Mouse (Mus musculus) G1E (cell line): ENCODE results near the gene Foxn1. TPM values are rescaled to one million over a fixed set of nuclear protein-coding genes. Genes with fewer than 3 reads are reported as not detected.

Source experiments
- ATAC-seq: 2 replicates; pipeline ENCODE4 v1.8.0; 2016; ENCODE audit warnings: mild to moderate bottlenecking; ENCODE audit not compliant: insufficient number of reproducible peaks, poor library complexity, low FRiP score, severe bottlenecking; ENCODE audit errors: extremely low read depth
- DNase-seq: peaks from one replicate; pipeline ENCODE4 v3.0.0; 2012; ENCODE audit warnings: low spot score
- H3K27me3 ChIP-seq: 2 replicates; pipeline ENCODE4 v1.6.1; 2012; ENCODE audit warnings: mild to moderate bottlenecking, low read length, inconsistent platforms; ENCODE audit not compliant: insufficient read depth
- H3K36me3 ChIP-seq: replicated peaks from 2 replicates; pipeline ENCODE3; 2012; ENCODE audit warnings: mild to moderate bottlenecking, inconsistent platforms
- H3K4me1 ChIP-seq: 2 replicates; pipeline ENCODE4 v1.6.1; 2012; ENCODE audit warnings: low read depth, low read length, inconsistent platforms, mixed read lengths; ENCODE audit not compliant: insufficient read depth
- H3K4me3 ChIP-seq: 2 replicates; pipeline ENCODE4 v1.5.1; 2012; ENCODE audit warnings: low read depth, mild to moderate bottlenecking, inconsistent platforms, low read length, moderate library complexity, mixed read lengths
- H3K9me3 ChIP-seq: replicated peaks from 2 replicates; pipeline ENCODE4 v1.6.1; 2012; ENCODE audit warnings: inconsistent platforms
- CTCF ChIP-seq: IDR thresholded peaks from 2 replicates; pipeline ENCODE4 v1.5.1; 2012; ENCODE audit warnings: low read depth, low read length, inconsistent platforms, mixed read lengths
- GATA1 ChIP-seq: IDR thresholded peaks from 2 replicates; pipeline ENCODE4 v1.6.1; 2012; ENCODE audit warnings: borderline replicate concordance, low read length, inconsistent platforms, mixed read lengths
- GATA2 ChIP-seq: IDR thresholded peaks from 2 replicates; pipeline ENCODE4 v1.6.1; 2012; ENCODE audit warnings: low read depth, low read length, inconsistent platforms, borderline replicate concordance
- POLR2AphosphoS5 ChIP-seq: IDR thresholded peaks from 2 replicates; pipeline ENCODE4 v1.6.1; 2012; ENCODE audit warnings: low read depth, low read length, inconsistent platforms; ENCODE audit not compliant: insufficient replicate concordance
- TAL1 ChIP-seq: conservative IDR thresholded peaks from 2 replicates; pipeline ENCODE4 v1.6.1; 2012; ENCODE audit warnings: low read depth, low read length, inconsistent platforms, mixed read lengths
- polyA plus RNA-seq: library from polyadenylated mRNA; stranded (reverse); fragments of >175 nt; gene quantifications from 2 replicates; pipeline ENCODE4 v1.2.3, GENCODE M21; 2012
- total RNA-seq, 2 experiments: library from RNA; stranded (forward) in 1 of 2; stranded (reverse) in 1 of 2; fragments of 200-1000 nt in 1 of 2; fragments of >200 nt in 1 of 2; fragmentation: Nextera tagmentation in 1 of 2; gene quantifications; 2 replicates each; pipeline ENCODE4 v1.2.3; 2014 to 2017

Gene Foxn1
- total and polyA plus RNA-seq, 3 experiments = 0.05 TPM; not detected in 2

GRCm38 (mm10) chr11:78310861-78311511 lies 75.4 kb downstream of the Foxn1 start:
- peaks cover 18% of the 10 kb centered on the region for H3K4me1 ChIP-seq
- no peak for TF ChIP-seq GATA2
- no peak for TF ChIP-seq POLR2AphosphoS5
- TF ChIP-seq GATA1 = no peak
- TF ChIP-seq TAL1 = no peak
- TF ChIP-seq CTCF = no peak
- ATAC-seq = no peak
- no peak overlapping the region for H3K4me3 ChIP-seq
- no peak for DNase-seq
- no peaks in the 10 kb centered on the region for H3K27me3 ChIP-seq
- H3K9me3 ChIP-seq = no peaks in the 10 kb centered on the region
- H3K36me3 ChIP-seq = peaks cover 89% of the 10 kb centered on the region

Other genes starting within 250 kb of the Foxn1 start
Only the 20 nearest of the 24 such genes appear.
- gene Rab34, start 198.1 kb downstream of the Foxn1 start, total RNA-seq (2014; fragmentation: Nextera tagmentation) = 0.60 TPM in 1 of 2 replicates, not detected in the other
- gene Rab34, start 198.1 kb downstream of the Foxn1 start, total RNA-seq (2017) = not detected in 2 replicates
- gene Rab34, start 198.1 kb downstream of the Foxn1 start, polyA plus RNA-seq = 0.52 and 0.95 TPM in 2 replicates
- not detected in 2 replicates for gene Proca1, start 193.2 kb downstream of the Foxn1 start, total RNA-seq (2014; fragmentation: Nextera tagmentation)
- 0.22 TPM in 1 of 2 replicates, not detected in the other for gene Proca1, start 193.2 kb downstream of the Foxn1 start, total RNA-seq (2017)
- gene Proca1, start 193.2 kb downstream of the Foxn1 start, polyA plus RNA-seq = not detected in 2 replicates
- 19.5 and 22.7 TPM in 2 replicates for gene Sdf2, start 140.8 kb downstream of the Foxn1 start, total RNA-seq (2014; fragmentation: Nextera tagmentation)
- gene Sdf2, start 140.8 kb downstream of the Foxn1 start, total RNA-seq (2017) = 31.5 and 41.4 TPM in 2 replicates
- gene Sdf2, start 140.8 kb downstream of the Foxn1 start, polyA plus RNA-seq = 2.3 and 7.8 TPM in 2 replicates
- gene Supt6, start 140.6 kb downstream of the Foxn1 start, total RNA-seq (2014; fragmentation: Nextera tagmentation) = 118 and 127 TPM in 2 replicates
- 34.5 and 44.9 TPM in 2 replicates for gene Supt6, start 140.6 kb downstream of the Foxn1 start, total RNA-seq (2017)
- gene Supt6, start 140.6 kb downstream of the Foxn1 start, polyA plus RNA-seq = 129 and 137 TPM in 2 replicates
- gene 2610507B11Rik, start 124.8 kb downstream of the Foxn1 start, total RNA-seq (2014; fragmentation: Nextera tagmentation) = 95.8 and 113 TPM in 2 replicates
- 53.9 and 55.8 TPM in 2 replicates for gene 2610507B11Rik, start 124.8 kb downstream of the Foxn1 start, total RNA-seq (2017)
- gene 2610507B11Rik, start 124.8 kb downstream of the Foxn1 start, polyA plus RNA-seq = 63.8 and 70.6 TPM in 2 replicates
- 2.5 and 3.7 TPM in 2 replicates for gene BC030499, start 95.7 kb downstream of the Foxn1 start, total RNA-seq (2014; fragmentation: Nextera tagmentation)
- gene BC030499, start 95.7 kb downstream of the Foxn1 start, total RNA-seq (2017) = 0.99 and 1.2 TPM in 2 replicates
- gene BC030499, start 95.7 kb downstream of the Foxn1 start, polyA plus RNA-seq = 0.04 TPM in 1 of 2 replicates, not detected in the other
- 70.7 and 71.3 TPM in 2 replicates for gene Spag5, start 85.0 kb downstream of the Foxn1 start, total RNA-seq (2014; fragmentation: Nextera tagmentation)
- 60.8 and 66.5 TPM in 2 replicates for gene Spag5, start 85.0 kb downstream of the Foxn1 start, total RNA-seq (2017)
- gene Spag5, start 85.0 kb downstream of the Foxn1 start, polyA plus RNA-seq = 55.3 and 77.5 TPM in 2 replicates
- gene Aldoc, start 63.6 kb downstream of the Foxn1 start, total RNA-seq (2014; fragmentation: Nextera tagmentation) = 0.83 and 4.3 TPM in 2 replicates
- gene Aldoc, start 63.6 kb downstream of the Foxn1 start, total RNA-seq (2017) = 10.2 and 12.9 TPM in 2 replicates
- 7.2 and 10.6 TPM in 2 replicates for gene Aldoc, start 63.6 kb downstream of the Foxn1 start, polyA plus RNA-seq
- gene Pigs, start 58.1 kb downstream of the Foxn1 start, total RNA-seq (2014; fragmentation: Nextera tagmentation) = 30.5 and 36.8 TPM in 2 replicates
- gene Pigs, start 58.1 kb downstream of the Foxn1 start, total RNA-seq (2017) = 13.9 and 14.1 TPM in 2 replicates
- 60.4 and 74.5 TPM in 2 replicates for gene Pigs, start 58.1 kb downstream of the Foxn1 start, polyA plus RNA-seq
- gene Unc119, start 43.1 kb downstream of the Foxn1 start, total RNA-seq (2014; fragmentation: Nextera tagmentation) = 4.3 and 6.7 TPM in 2 replicates
- 10.3 and 11.8 TPM in 2 replicates for gene Unc119, start 43.1 kb downstream of the Foxn1 start, total RNA-seq (2017)
- gene Unc119, start 43.1 kb downstream of the Foxn1 start, polyA plus RNA-seq = 8.2 and 8.8 TPM in 2 replicates
- gene Slc13a2, start 35.7 kb upstream of the Foxn1 start, total RNA-seq (2014; fragmentation: Nextera tagmentation) = not detected in 2 replicates
- gene Slc13a2, start 35.7 kb upstream of the Foxn1 start, total RNA-seq (2017) = not detected in 2 replicates
- not detected in 2 replicates for gene Slc13a2, start 35.7 kb upstream of the Foxn1 start, polyA plus RNA-seq
- not detected in 2 replicates for gene Slc46a1, start 79.1 kb upstream of the Foxn1 start, total RNA-seq (2014; fragmentation: Nextera tagmentation)
- gene Slc46a1, start 79.1 kb upstream of the Foxn1 start, total RNA-seq (2017) = 0.11 and 0.12 TPM in 2 replicates
- not detected in 2 replicates for gene Slc46a1, start 79.1 kb upstream of the Foxn1 start, polyA plus RNA-seq
- gene Sarm1, start 111.2 kb upstream of the Foxn1 start, total RNA-seq (2014; fragmentation: Nextera tagmentation) = not detected in 2 replicates
- 0.06 and 0.22 TPM in 2 replicates for gene Sarm1, start 111.2 kb upstream of the Foxn1 start, total RNA-seq (2017)
- not detected in 2 replicates for gene Sarm1, start 111.2 kb upstream of the Foxn1 start, polyA plus RNA-seq
- not detected in 2 replicates for gene Vtn, start 112.5 kb upstream of the Foxn1 start, total RNA-seq (2014; fragmentation: Nextera tagmentation)
- not detected in 2 replicates for gene Vtn, start 112.5 kb upstream of the Foxn1 start, total RNA-seq (2017)
- gene Vtn, start 112.5 kb upstream of the Foxn1 start, polyA plus RNA-seq = not detected in 2 replicates
- gene Sebox, start 116.9 kb upstream of the Foxn1 start, total RNA-seq (2014; fragmentation: Nextera tagmentation) = not detected in 2 replicates
- gene Sebox, start 116.9 kb upstream of the Foxn1 start, total RNA-seq (2017) = 0.23 TPM in 1 of 2 replicates, not detected in the other
- gene Sebox, start 116.9 kb upstream of the Foxn1 start, polyA plus RNA-seq = not detected in 2 replicates
- gene Tmem199, start 125.6 kb upstream of the Foxn1 start, total RNA-seq (2014; fragmentation: Nextera tagmentation) = 19.7 and 25.8 TPM in 2 replicates
- 51.6 and 60.5 TPM in 2 replicates for gene Tmem199, start 125.6 kb upstream of the Foxn1 start, total RNA-seq (2017)
- 15.8 and 17.4 TPM in 2 replicates for gene Tmem199, start 125.6 kb upstream of the Foxn1 start, polyA plus RNA-seq
- gene Poldip2, start 125.6 kb upstream of the Foxn1 start, total RNA-seq (2014; fragmentation: Nextera tagmentation) = 72.5 and 92.3 TPM in 2 replicates
- 62.0 and 72.9 TPM in 2 replicates for gene Poldip2, start 125.6 kb upstream of the Foxn1 start, total RNA-seq (2017)
- gene Poldip2, start 125.6 kb upstream of the Foxn1 start, polyA plus RNA-seq = 66.1 and 73.0 TPM in 2 replicates
- 11.7 and 12.9 TPM in 2 replicates for gene Tnfaip1, start 149.8 kb upstream of the Foxn1 start, total RNA-seq (2014; fragmentation: Nextera tagmentation)
- gene Tnfaip1, start 149.8 kb upstream of the Foxn1 start, total RNA-seq (2017) = 3.7 and 3.8 TPM in 2 replicates
- 5.1 and 6.0 TPM in 2 replicates for gene Tnfaip1, start 149.8 kb upstream of the Foxn1 start, polyA plus RNA-seq
- gene Ift20, start 149.8 kb upstream of the Foxn1 start, total RNA-seq (2014; fragmentation: Nextera tagmentation) = 139 and 142 TPM in 2 replicates
- gene Ift20, start 149.8 kb upstream of the Foxn1 start, total RNA-seq (2017) = 112 and 118 TPM in 2 replicates
- gene Ift20, start 149.8 kb upstream of the Foxn1 start, polyA plus RNA-seq = 35.4 and 46.3 TPM in 2 replicates
- 54.8 and 65.1 TPM in 2 replicates for gene Tmem97, start 164.2 kb upstream of the Foxn1 start, total RNA-seq (2014; fragmentation: Nextera tagmentation)
- 67.8 and 70.1 TPM in 2 replicates for gene Tmem97, start 164.2 kb upstream of the Foxn1 start, total RNA-seq (2017)
- gene Tmem97, start 164.2 kb upstream of the Foxn1 start, polyA plus RNA-seq = 30.4 and 30.8 TPM in 2 replicates